Mouse (Mus musculus) cortical plate, adult 2 months (tissue): ENCODE measurements at regions not wholly inside any gene's neighbourhood (a gene's known extent, or its start where the extent isn't known, plus 50 kb on each side); places are given as distances from the start of the nearest gene placed in this dataset.

Experiments
- H3K27ac ChIP-seq: fragments of 200-500 bp; 2 replicates; pipeline ENCODE4 v1.5.1; 2012; ENCODE audit warnings: low read length, control low read depth, inconsistent platforms; ENCODE audit not compliant: insufficient read depth
- H3K4me1 ChIP-seq: fragments of 200-500 bp; 2 replicates; pipeline ENCODE4 v1.6.1; 2011; ENCODE audit warnings: low read length; ENCODE audit not compliant: control insufficient read depth, insufficient read depth
- H3K4me3 ChIP-seq: fragments of 200-500 bp; 2 replicates; pipeline ENCODE4 v1.5.1; 2011; ENCODE audit warnings: mild to moderate bottlenecking, low read length, control low read depth; ENCODE audit not compliant: insufficient read depth
- CTCF ChIP-seq: fragments of 200-500 bp; IDR thresholded peaks from 2 replicates; pipeline ENCODE4 v1.5.1; 2011; ENCODE audit warnings: mild to moderate bottlenecking, control low read depth, low read length; ENCODE audit not compliant: insufficient read depth; ENCODE audit errors: extremely low read depth
- POLR2A ChIP-seq: fragments of 200-500 bp; IDR thresholded peaks from 2 replicates; pipeline ENCODE4 v1.6.1; 2011; ENCODE audit warnings: mild to moderate bottlenecking, low read length, control low read depth; ENCODE audit not compliant: insufficient read depth; ENCODE audit errors: extremely low read depth

- Histone ChIP-seq H3K27ac (no peak overlapping the region), H3K4me1 (no peaks in the 10 kb centered on the region), H3K4me3 (no peak overlapping the region)
- TF ChIP-seq CTCF, result no peak
- TF ChIP-seq POLR2A, result no peak
Measured at GRCm38 (mm10) chr13:37657248-37657647, 121.0 kb upstream of the Rreb1 start.

DNA sequence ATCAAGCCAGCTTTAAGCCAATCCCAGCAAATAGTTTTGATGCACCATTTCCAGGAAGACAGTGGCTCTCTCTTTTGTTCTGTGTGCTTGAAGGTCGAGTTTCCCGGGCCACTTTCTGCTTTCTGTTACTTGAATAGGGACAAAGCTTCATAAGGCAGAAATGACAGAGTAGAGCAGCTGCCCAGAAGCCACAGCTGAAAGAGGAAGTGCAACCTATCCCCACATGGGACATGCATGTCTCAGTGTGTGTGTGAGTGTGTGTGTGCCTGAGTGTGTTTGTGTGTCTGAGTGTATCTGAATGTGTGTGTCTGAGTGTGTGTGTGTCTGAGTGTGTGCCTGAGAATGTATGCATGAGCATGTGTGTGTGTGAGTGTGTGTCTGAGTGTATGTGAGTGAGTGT lies 120.2 kb upstream of the Rreb1 start:
- no peak overlapping the region for H3K27ac ChIP-seq
- TF ChIP-seq CTCF (no peak), POLR2A (no peak)
- no peaks in the 10 kb centered on the region for H3K4me1 ChIP-seq
- no peak overlapping the region for H3K4me3 ChIP-seq

DNA sequence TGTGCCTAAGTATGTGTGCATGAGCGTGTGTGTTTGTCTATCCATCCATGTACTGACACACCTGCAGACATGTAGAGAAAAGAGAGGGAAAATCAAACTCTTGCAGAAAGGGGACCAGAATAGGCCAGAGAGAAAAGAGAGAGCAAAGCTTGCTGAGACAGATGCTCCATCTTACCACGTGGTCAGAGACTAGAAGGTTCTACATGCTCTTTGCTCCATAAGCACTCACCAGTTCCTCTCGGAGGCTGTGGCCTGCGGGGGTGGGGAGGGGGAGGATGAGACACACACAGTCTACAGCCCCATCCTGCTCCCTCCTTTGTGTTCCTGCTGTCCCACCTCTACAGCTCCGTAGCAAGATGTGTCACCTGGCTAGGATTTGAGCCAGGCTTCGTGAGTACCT lies 119.7 kb upstream of the Rreb1 start:
- Histone ChIP-seq H3K4me3 (no peak overlapping the region), H3K27ac (no peak overlapping the region), H3K4me1 (no peaks in the 10 kb centered on the region)
- TF ChIP-seq CTCF, result no peak
- TF ChIP-seq POLR2A, result no peak

DNA sequence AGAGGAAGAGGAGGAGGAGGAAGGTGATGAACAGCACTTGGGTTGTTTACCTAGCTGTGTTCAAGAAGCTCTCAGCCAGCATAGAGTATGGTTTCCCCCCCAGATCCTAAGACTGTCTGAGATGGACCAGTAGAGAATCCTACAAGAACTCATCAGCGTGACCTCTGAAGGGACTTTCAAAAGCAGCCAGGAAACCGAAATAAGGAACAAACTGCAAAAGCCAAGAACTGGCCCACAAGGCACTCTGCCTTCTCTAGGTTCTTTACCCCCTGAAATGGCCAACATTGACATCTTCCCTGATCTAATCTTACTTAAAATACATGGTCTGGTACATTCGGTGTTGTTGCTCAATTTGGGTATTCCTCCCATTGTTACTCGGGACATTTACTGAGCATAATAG lies 118.1 kb upstream of the Rreb1 start:
- H3K4me1 ChIP-seq, result no peaks in the 10 kb centered on the region
- H3K27ac ChIP-seq, result no peak overlapping the region
- TF ChIP-seq POLR2A (no peak), CTCF (no peak)
- H3K4me3 ChIP-seq, result no peak overlapping the region

DNA sequence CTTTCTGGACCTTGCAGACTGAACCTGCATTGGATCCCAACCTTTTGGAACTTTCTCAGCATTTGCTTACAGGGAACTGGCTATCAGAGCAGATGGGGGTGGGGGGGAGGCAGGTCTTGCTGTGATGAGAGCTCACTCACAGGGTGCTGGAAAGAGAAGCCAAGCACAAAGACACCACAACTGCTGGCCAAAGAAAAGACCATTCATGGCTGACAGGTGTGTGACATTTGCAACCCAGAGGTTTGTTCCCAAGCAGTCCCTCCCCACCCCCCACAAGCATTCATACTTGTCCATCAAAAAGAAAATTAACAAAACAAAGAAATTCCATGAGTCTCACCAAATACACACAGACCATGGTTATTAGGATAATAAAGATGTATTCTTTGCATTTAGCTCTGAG lies 117.5 kb upstream of the Rreb1 start:
- TF ChIP-seq CTCF (no peak), POLR2A (no peak)
- Histone ChIP-seq H3K27ac (no peak overlapping the region), H3K4me3 (no peak overlapping the region), H3K4me1 (no peaks in the 10 kb centered on the region)

GRCm38 (mm10) chr13:37664116-37664515 lies 114.1 kb upstream of the Rreb1 start:
- Histone ChIP-seq H3K27ac (no peak overlapping the region), H3K4me3 (no peak overlapping the region), H3K4me1 (no peaks in the 10 kb centered on the region)
- TF ChIP-seq POLR2A (no peak), CTCF (no peak)

DNA sequence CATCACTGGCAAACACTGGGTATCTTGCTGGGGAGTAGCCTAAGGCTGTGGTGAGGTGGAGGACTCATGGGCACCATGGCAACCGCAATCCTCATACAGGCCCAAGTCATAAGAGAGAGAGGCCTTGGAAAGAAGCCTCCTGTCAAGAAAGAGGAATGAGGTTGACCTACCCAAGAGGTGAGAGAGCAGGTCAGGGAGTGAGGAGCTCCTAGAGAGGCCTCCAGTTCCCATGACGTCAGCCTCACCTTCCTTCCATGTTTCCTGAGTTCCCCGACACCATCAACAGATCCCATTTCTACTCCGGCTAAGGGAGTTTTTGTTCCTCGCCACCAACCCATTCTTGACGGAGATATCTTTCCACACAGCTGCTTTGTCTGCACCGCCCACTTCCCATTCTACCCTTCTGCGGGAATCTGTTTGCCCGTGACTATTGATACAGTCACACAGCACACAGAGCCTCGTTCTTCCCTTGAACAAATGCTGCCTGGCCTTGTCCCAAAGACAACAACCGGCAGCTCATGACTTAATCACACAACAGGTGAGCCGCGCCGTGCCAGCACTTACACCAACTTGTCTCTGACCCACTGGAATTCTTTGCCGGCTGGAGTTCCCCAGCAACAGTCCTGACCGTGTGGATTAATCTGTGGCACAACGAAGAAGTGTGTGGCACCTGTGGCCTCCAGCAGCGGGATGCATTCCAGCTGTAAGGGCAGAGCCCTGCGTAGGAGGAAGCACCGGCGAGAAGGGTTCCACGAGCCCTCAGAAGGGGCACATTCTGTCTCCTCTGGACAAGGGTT lies 111.8 kb upstream of the Rreb1 start:
- H3K27ac ChIP-seq, result no peak overlapping the region
- no peak overlapping the region for H3K4me3 ChIP-seq
- H3K4me1 ChIP-seq, result no peaks in the 10 kb centered on the region
- TF ChIP-seq CTCF (no peak), POLR2A (no peak)

GRCm38 (mm10) chr13:37667386-37667785 lies 110.8 kb upstream of the Rreb1 start:
- TF ChIP-seq POLR2A (no peak), CTCF (no peak)
- H3K4me1 ChIP-seq, result no peaks in the 10 kb centered on the region
- no peak overlapping the region for H3K4me3 ChIP-seq
- no peak overlapping the region for H3K27ac ChIP-seq

DNA sequence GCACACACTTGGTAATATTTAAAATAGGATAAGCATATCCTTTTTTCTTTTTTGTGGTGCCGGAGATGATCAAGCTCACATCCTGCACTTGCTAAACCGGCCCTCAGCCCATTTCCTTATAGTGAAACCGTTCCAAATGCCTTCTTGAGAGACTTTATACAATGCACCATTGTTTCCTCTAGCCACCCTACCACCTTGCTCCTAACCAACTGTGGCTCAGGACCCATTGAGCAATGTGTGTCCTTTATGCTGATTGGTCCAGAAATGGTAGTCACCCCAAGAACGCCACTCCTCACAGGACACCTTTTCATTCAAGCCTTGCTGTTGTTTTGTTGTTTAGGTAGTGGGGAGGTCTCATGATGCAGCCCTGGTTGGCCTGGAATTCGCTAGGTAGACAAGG lies 110.3 kb upstream of the Rreb1 start:
- H3K4me1 ChIP-seq, result no peaks in the 10 kb centered on the region
- no peak overlapping the region for H3K4me3 ChIP-seq
- H3K27ac ChIP-seq, result no peak overlapping the region
- TF ChIP-seq CTCF, result no peak
- no peak for TF ChIP-seq POLR2A

- Histone ChIP-seq H3K27ac (no peak overlapping the region), H3K4me1 (no peaks in the 10 kb centered on the region), H3K4me3 (no peak overlapping the region)
- TF ChIP-seq POLR2A (no peak), CTCF (no peak)
Measured at GRCm38 (mm10) chr13:37671109-37671508, 107.1 kb upstream of the Rreb1 start.
